Mouse (Mus musculus): ENCODE results near the gene Pigr. TPM values are rescaled to one million over a fixed set of nuclear protein-coding genes. Genes with fewer than 3 reads are reported as not detected.
A peak's percentile ranks its signal among the peaks of the same experiment; 100 is the strongest.

Gene Pigr
- polyA plus RNA-seq, 1 experiment from 2014 or later, result not detected

GRCm38 (mm10) chr1:130798551-130798950 is 27.9 kb upstream of the Pigr start:
- ATAC-seq (replicated peaks; ENCODE audit: insufficient number of reproducible peaks, low FRiP score, low TSS enrichment), result no peak
- Histone ChIP-seq H3K4me2 (no peak overlapping the region), H3K9me3 (replicated peaks; ENCODE audit: control insufficient read depth, low read length) (no peaks in the 10 kb centered on the region), H3K27ac (ENCODE audit: low read depth, low read length) (no peak overlapping the region), H3K4me1 (ENCODE audit: control insufficient read depth, insufficient read depth, low read length) (0 out of 2 replicates have a peak, but pooled peaks cover 6% of the 10 kb centered on the region), H3K9ac (ENCODE audit: low read depth, low read length) (no peak overlapping the region), H3K27me3 (ENCODE audit: control insufficient read depth, insufficient read depth, low read length) (no peaks in the 10 kb centered on the region), H3K4me3 (ENCODE audit: low read depth, low read length) (no peak overlapping the region), H3K36me3 (ENCODE audit: control insufficient read depth, insufficient read depth, low read length) (no peaks in the 10 kb centered on the region)
- 70% methylated on average over 3 of the region's 3 CpGs for WGBS (ENCODE audit: insufficient replicate concordance)

- no peak for ATAC-seq (replicated peaks; ENCODE audit: insufficient number of reproducible peaks, low FRiP score, low TSS enrichment)
Measured at GRCm38 (mm10) chr1:130799399-130799798, 27.1 kb upstream of the Pigr start.

DNA sequence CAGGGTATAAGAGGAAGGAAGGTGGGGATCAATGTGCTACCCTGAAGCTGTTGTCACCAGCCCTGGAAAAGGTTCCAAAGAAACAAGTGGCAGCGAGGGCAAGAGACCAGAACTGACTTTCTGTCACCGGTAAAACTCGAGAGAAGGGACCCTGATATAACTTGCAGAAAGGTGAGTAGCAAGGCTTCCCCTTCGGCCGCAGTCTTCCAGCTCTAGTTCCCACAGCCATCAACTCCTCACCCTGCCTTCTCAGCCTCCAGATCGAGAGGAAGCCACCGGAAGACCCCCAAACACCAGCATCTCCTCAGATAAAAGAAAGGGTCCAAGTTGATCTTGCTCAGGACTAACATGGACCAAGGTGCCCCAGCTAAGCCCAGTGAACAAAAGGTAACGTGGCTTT is 25.9 kb upstream of the Pigr start, which contains the start of gene Fcamr:
TSS of gene Fcamr (plus strand) at position 301 of the 400 bp plus-strand sequence.
- no peak within 1 kb of the TSS for H3K9ac ChIP-seq (ENCODE audit: low read depth, low read length)
- no peaks in the 10 kb centered on the region for H3K27me3 ChIP-seq (ENCODE audit: control insufficient read depth, insufficient read depth, low read length)
- no peaks in the 10 kb centered on the region for H3K9me3 ChIP-seq (replicated peaks; ENCODE audit: control insufficient read depth, low read length)
- peaks cover 16% of the 10 kb centered on the region for H3K4me1 ChIP-seq (ENCODE audit: control insufficient read depth, insufficient read depth, low read length)
- H3K4me2 ChIP-seq, result no peak within 1 kb of the TSS
- no peak within 1 kb of the TSS for H3K4me3 ChIP-seq (ENCODE audit: low read depth, low read length)
- 80% methylated on average over 8 of the region's 8 CpGs for WGBS (ENCODE audit: insufficient replicate concordance)
- H3K27ac ChIP-seq (ENCODE audit: low read depth, low read length), result no peak within 1 kb of the TSS
- H3K36me3 ChIP-seq (ENCODE audit: control insufficient read depth, insufficient read depth, low read length), result no peaks in the 10 kb centered on the region
- no peak for ATAC-seq (replicated peaks; ENCODE audit: insufficient number of reproducible peaks, low FRiP score, low TSS enrichment)

More at GRCm38 (mm10) chr1:130799399-130799798, 27.1 kb upstream of the Pigr start:
- H3K4me1 ChIP-seq (ENCODE audit: control insufficient read depth, insufficient read depth, low read length), result peaks cover 9% of the 10 kb centered on the region
- no peaks in the 10 kb centered on the region for H3K27me3 ChIP-seq (ENCODE audit: control insufficient read depth, insufficient read depth, low read length)
- H3K36me3 ChIP-seq (ENCODE audit: control insufficient read depth, insufficient read depth, low read length), result no peaks in the 10 kb centered on the region
- no peak overlapping the region for H3K4me2 ChIP-seq
- 87% methylated on average over 2 of the region's 2 CpGs for WGBS (ENCODE audit: insufficient replicate concordance)
- H3K9ac ChIP-seq (ENCODE audit: low read depth, low read length), result no peak overlapping the region
- H3K9me3 ChIP-seq (replicated peaks; ENCODE audit: control insufficient read depth, low read length), result no peaks in the 10 kb centered on the region
- H3K27ac ChIP-seq (ENCODE audit: low read depth, low read length), result no peak overlapping the region
- no peak overlapping the region for H3K4me3 ChIP-seq (ENCODE audit: low read depth, low read length)

DNA sequence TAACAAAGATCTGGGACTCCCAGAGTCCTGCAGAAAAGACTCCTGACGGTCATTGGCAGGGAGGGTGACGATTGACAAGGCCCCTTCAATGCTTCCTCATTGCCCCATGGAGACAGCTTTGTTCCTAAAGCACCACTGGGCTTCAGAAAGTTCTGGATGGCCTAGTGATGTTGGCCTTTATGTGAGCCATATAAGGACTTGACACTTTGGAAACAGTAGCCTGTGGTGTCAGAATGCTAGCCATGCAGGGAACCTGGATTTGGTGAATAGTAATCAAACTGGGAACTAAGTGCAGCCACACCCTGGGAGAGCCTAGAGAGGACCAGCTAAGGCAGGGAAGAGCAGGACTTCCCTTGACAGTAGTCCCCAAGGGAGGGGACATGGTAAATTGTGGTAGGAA is 25.0 kb upstream of the Pigr start:
- Histone ChIP-seq H3K27me3 (ENCODE audit: control insufficient read depth, insufficient read depth, low read length) (no peaks in the 10 kb centered on the region), H3K4me2 (no peak overlapping the region), H3K36me3 (ENCODE audit: control insufficient read depth, insufficient read depth, low read length) (no peaks in the 10 kb centered on the region), H3K4me3 (ENCODE audit: low read depth, low read length) (no peak overlapping the region), H3K27ac (ENCODE audit: low read depth, low read length) (no peak overlapping the region), H3K9ac (ENCODE audit: low read depth, low read length) (no peak overlapping the region), H3K9me3 (replicated peaks; ENCODE audit: control insufficient read depth, low read length) (no peaks in the 10 kb centered on the region), H3K4me1 (ENCODE audit: control insufficient read depth, insufficient read depth, low read length) (peaks cover 16% of the 10 kb centered on the region)
- ATAC-seq (replicated peaks; ENCODE audit: insufficient number of reproducible peaks, low FRiP score, low TSS enrichment), result no peak
- WGBS (ENCODE audit: insufficient replicate concordance), result 72% methylated on average over 2 of the region's 2 CpGs

DNA sequence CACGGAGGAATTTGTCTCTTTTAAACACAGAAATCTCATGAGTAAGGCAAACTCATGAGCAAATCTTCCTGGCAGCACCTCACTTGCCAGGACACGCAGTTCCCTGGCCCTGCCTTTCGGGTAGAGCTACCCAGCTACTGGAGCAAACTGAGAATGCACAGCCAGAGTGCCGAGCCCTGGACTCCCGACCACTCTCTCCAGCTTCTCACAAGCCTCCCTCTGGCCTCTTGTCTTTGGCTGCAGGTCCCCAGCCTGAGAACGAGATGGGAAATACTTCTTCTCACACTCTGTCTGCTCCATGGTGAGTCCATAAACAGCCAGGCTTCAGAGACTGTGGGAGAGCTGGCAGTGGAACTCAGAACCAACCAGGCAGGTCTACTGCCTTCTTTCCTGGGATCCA is 23.5 kb upstream of the Pigr start:
- no peak overlapping the region for H3K4me2 ChIP-seq
- no peaks in the 10 kb centered on the region for H3K27me3 ChIP-seq (ENCODE audit: control insufficient read depth, insufficient read depth, low read length)
- 42% methylated on average over 6 of the region's 6 CpGs for WGBS (ENCODE audit: insufficient replicate concordance)
- H3K36me3 ChIP-seq (ENCODE audit: control insufficient read depth, insufficient read depth, low read length), result no peaks in the 10 kb centered on the region
- no peak overlapping the region for H3K27ac ChIP-seq (ENCODE audit: low read depth, low read length)
- H3K4me1 ChIP-seq (ENCODE audit: control insufficient read depth, insufficient read depth, low read length), result peaks cover 16% of the 10 kb centered on the region
- no peak overlapping the region for H3K4me3 ChIP-seq (ENCODE audit: low read depth, low read length)
- H3K9ac ChIP-seq (ENCODE audit: low read depth, low read length), result no peak overlapping the region
- no peaks in the 10 kb centered on the region for H3K9me3 ChIP-seq (replicated peaks; ENCODE audit: control insufficient read depth, low read length)
- ATAC-seq (replicated peaks; ENCODE audit: insufficient number of reproducible peaks, low FRiP score, low TSS enrichment), result no peak

DNA sequence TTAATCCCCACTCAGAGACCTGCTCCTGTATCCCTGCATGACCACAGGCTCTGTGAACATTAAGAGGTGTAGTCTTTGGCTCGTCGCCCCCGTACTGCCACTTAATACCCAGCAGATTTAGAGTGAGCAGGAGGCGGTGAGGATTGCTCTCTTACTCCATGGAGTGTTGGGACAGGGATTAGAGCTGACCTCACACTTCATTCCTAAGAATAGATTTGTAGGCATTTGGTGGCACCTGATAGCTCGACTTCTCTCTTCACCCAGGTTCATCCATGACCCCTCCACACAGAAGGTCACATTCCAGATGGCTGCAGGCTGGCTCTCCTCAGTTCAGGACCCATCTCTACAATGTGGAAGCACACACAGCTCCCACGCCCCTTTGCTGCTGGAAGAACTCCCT is 22.2 kb upstream of the Pigr start:
- Histone ChIP-seq H3K9ac (ENCODE audit: low read depth, low read length) (no peak overlapping the region), H3K4me3 (ENCODE audit: low read depth, low read length) (no peak overlapping the region), H3K4me1 (ENCODE audit: control insufficient read depth, insufficient read depth, low read length) (peaks cover 16% of the 10 kb centered on the region), H3K27me3 (ENCODE audit: control insufficient read depth, insufficient read depth, low read length) (no peaks in the 10 kb centered on the region), H3K27ac (ENCODE audit: low read depth, low read length) (peak overlapping the region; percentile 16; the same call in 1 of the 2 replicates), H3K4me2 (no peak overlapping the region), H3K9me3 (replicated peaks; ENCODE audit: control insufficient read depth, low read length) (no peaks in the 10 kb centered on the region), H3K36me3 (ENCODE audit: control insufficient read depth, insufficient read depth, low read length) (no peaks in the 10 kb centered on the region)
- peak; percentile 61 for ATAC-seq (replicated peaks; ENCODE audit: insufficient number of reproducible peaks, low FRiP score, low TSS enrichment)
- WGBS (ENCODE audit: insufficient replicate concordance), result 31% methylated on average over 6 of the region's 6 CpGs

GRCm38 (mm10) chr1:130810906-130811305 is 15.6 kb upstream of the Pigr start:
- no peaks in the 10 kb centered on the region; the same call in 1 of the 2 replicates for H3K27me3 ChIP-seq (ENCODE audit: control insufficient read depth, insufficient read depth, low read length)
- 82% methylated on average over 3 of the region's 3 CpGs for WGBS (ENCODE audit: insufficient replicate concordance)
- H3K4me2 ChIP-seq, result no peak overlapping the region
- no peaks in the 10 kb centered on the region for H3K9me3 ChIP-seq (replicated peaks; ENCODE audit: control insufficient read depth, low read length)
- no peak overlapping the region for H3K4me3 ChIP-seq (ENCODE audit: low read depth, low read length)
- H3K36me3 ChIP-seq (ENCODE audit: control insufficient read depth, insufficient read depth, low read length), result no peaks in the 10 kb centered on the region
- no peak overlapping the region for H3K27ac ChIP-seq (ENCODE audit: low read depth, low read length)
- H3K9ac ChIP-seq (ENCODE audit: low read depth, low read length), result no peak overlapping the region
- no peaks in the 10 kb centered on the region for H3K4me1 ChIP-seq (ENCODE audit: control insufficient read depth, insufficient read depth, low read length)
- ATAC-seq (replicated peaks; ENCODE audit: insufficient number of reproducible peaks, low FRiP score, low TSS enrichment), result no peak; the same call in 1 of the 2 replicates

DNA sequence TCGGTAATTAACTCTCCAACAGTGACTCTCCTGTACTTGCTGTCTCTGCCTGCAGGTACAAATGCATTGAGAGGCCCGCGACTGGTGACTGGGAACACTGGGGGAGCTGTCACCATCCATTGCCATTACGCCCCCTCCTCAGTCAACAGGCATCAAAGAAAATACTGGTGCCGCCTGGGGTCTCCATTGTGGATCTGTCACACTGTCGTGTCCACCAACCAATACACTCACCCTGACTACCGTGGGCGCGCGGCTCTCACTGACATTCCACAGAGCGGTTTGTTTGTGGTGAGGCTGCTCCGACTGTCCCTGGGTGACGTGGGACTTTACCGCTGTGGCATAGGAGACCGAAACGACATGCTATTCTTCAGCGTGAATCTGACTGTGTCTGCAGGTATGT is 15.2 kb upstream of the Pigr start:
- Histone ChIP-seq H3K4me1 (ENCODE audit: control insufficient read depth, insufficient read depth, low read length) (no peaks in the 10 kb centered on the region), H3K9ac (ENCODE audit: low read depth, low read length) (no peak overlapping the region), H3K4me2 (no peak overlapping the region), H3K36me3 (ENCODE audit: control insufficient read depth, insufficient read depth, low read length) (no peaks in the 10 kb centered on the region), H3K27ac (ENCODE audit: low read depth, low read length) (no peak overlapping the region), H3K4me3 (ENCODE audit: low read depth, low read length) (no peak overlapping the region), H3K27me3 (ENCODE audit: control insufficient read depth, insufficient read depth, low read length) (no peaks in the 10 kb centered on the region; the same call in 1 of the 2 replicates), H3K9me3 (replicated peaks; ENCODE audit: control insufficient read depth, low read length) (no peaks in the 10 kb centered on the region)
- WGBS (ENCODE audit: insufficient replicate concordance), result 63% methylated on average over 17 of the region's 17 CpGs
- ATAC-seq (replicated peaks; ENCODE audit: insufficient number of reproducible peaks, low FRiP score, low TSS enrichment), result no peak

DNA sequence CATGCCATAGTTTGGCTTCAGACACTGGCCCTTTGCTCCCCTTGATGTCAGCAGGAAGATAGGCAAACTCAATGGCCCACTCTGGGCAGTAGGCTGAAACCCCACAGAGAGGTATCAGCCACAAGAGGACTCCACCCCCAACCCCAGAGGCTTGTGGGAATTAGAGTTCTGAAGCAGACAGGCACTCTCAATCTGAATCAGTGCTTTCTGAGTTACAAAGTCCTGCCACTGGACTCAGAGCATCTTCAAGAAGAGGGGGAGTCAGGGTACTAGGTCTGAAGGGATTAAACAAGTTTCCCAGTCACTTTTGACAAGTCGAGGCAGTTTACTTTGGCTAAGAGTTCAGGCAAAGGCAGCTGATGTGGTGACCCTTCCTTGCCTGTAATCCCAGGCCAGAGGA is 6.7 kb upstream of the Pigr start:
- Histone ChIP-seq H3K9ac (ENCODE audit: low read depth, low read length) (no peak overlapping the region), H3K27ac (ENCODE audit: low read depth, low read length) (no peak overlapping the region), H3K27me3 (ENCODE audit: control insufficient read depth, insufficient read depth, low read length) (no peaks in the 10 kb centered on the region; the same call in 1 of the 2 replicates), H3K4me2 (no peak overlapping the region), H3K36me3 (ENCODE audit: control insufficient read depth, insufficient read depth, low read length) (no peaks in the 10 kb centered on the region), H3K4me1 (ENCODE audit: control insufficient read depth, insufficient read depth, low read length) (no peaks in the 10 kb centered on the region), H3K4me3 (ENCODE audit: low read depth, low read length) (no peak overlapping the region), H3K9me3 (replicated peaks; ENCODE audit: control insufficient read depth, low read length) (no peaks in the 10 kb centered on the region)
- 69% methylated on average over 1 of the region's 1 CpGs for WGBS (ENCODE audit: insufficient replicate concordance)
- ATAC-seq (replicated peaks; ENCODE audit: insufficient number of reproducible peaks, low FRiP score, low TSS enrichment), result no peak
